Mouse (Mus musculus): ENCODE data around the gene Miox. TPM values are rescaled to one million over a fixed set of nuclear protein-coding genes. Genes with fewer than 3 reads are reported as not detected.

Miox gene
- total and polyA plus RNA-seq, 3 experiments: not detected

DNA sequence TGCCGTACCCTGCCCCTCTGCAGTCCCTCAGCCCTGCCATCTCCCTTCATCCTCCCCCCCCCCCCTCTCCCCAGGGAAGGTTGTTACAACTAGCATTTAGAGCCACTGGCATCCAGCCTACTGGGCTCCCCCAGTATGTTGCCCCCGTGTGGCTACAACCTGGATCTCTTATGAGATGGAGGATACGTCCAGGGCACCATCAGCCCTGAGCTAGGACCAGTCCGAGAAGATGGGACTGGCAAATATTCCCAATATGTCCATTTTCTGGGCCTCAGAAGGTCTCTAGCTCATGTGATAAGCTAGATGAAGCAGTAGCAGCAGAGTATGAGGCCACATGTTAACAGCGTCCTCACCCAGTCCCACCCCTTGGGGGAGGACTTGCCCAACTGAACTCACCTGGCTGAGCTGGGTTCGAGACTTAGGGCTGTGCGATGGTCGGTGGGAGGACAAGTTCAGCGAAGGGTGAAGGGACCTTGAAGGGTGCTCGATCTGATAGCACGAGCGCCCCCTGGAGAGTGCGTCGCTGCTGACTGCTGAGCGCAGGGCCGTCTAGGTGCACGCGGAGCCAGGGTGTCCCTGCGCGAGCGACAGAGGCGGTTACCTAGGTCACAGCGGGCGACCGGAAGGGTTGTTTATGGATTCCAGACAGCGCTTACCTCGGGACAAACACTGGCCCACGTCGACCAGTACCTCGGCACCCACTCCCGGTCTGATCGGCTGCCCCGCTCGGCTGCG, 39.0 kb downstream of the Miox start:
- Histone ChIP-seq H3K9ac (ENCODE audit: control insufficient read depth, low read depth, low read length, poor library complexity, severe bottlenecking) (peak overlapping the region; percentile 90), H3K4me1 (ENCODE audit: control insufficient read depth in 1 of 2, insufficient read depth in 2 of 2, low read length in 2 of 2) (0 out of 4 replicates have a peak, but pooled peaks cover 0 to 3% of the 10 kb centered on the region in 2 experiments), H3K4me3 (ENCODE audit: control insufficient read depth in 1 of 2, insufficient read depth in 1 of 2, low read depth in 2 of 2, low read length in 2 of 2) (peak overlapping the region; percentile 63 to 76), H3K27ac (ENCODE audit: control insufficient read depth, low read depth, low read length) (peak overlapping the region; percentile 80), H3K79me2 (ENCODE audit: control insufficient read depth, insufficient read depth, low read length, poor library complexity) (peaks cover 20% of the 10 kb centered on the region), H3K36me3 (ENCODE audit: control insufficient read depth in 1 of 2, insufficient read depth in 2 of 2, low read length in 2 of 2) (peaks cover 3 to 5% of the 10 kb centered on the region in 2 experiments; a peak in 3 of 4 replicates), H3K27me3 (ENCODE audit: control insufficient read depth in 1 of 2, insufficient read depth in 2 of 2, low read length in 2 of 2) (no peaks in the 10 kb centered on the region), H3K9me3 (replicated peaks; ENCODE audit: insufficient read depth, low read length) (no peaks in the 10 kb centered on the region)
- DNase-seq (ENCODE audit: low read depth, low spot score): peak; percentile 93
- TF ChIP-seq MAFK (IDR thresholded peaks at IDR 0.05; ENCODE audit: borderline replicate concordance, low read depth, low read length) (no peak), ZMIZ1 (IDR thresholded peaks at IDR 0.05; ENCODE audit: low read depth, low read length) (peak; percentile 31; the same call in 1 of the 2 replicates), HCFC1 (IDR thresholded peaks at IDR 0.05; ENCODE audit: low read depth, low read length) (0 out of 2 replicates have a peak, but pooled peaks have one; percentile 35), RCOR1 (IDR thresholded peaks at IDR 0.05; ENCODE audit: low read depth, low read length) (no peak), NELFE (IDR thresholded peaks at IDR 0.05; ENCODE audit: low read depth, low read length) (no peak), POLR2AphosphoS5 (IDR thresholded peaks at IDR 0.05; ENCODE audit: borderline replicate concordance, low read depth, low read length) (no peak), POLR2AphosphoS2 (IDR thresholded peaks at IDR 0.05; ENCODE audit: low read length) (peak; percentile 83), CTCF (IDR thresholded peaks at IDR 0.05 in 2 of 3, conservative IDR thresholded peaks at IDR 0.05 in 1 of 3; ENCODE audit: control insufficient read depth in 1 of 3, insufficient read depth in 1 of 3, low read depth in 2 of 3, low read length in 3 of 3, poor library complexity in 1 of 3, severe bottlenecking in 1 of 3) (peak; percentile 52 to 80 (median 71); a peak in 5 of 6 replicates), TCF12 (IDR thresholded peaks at IDR 0.05; ENCODE audit: low read depth, low read length) (no peak), JUND (IDR thresholded peaks at IDR 0.05; ENCODE audit: low read depth, low read length) (no peak), ZNF384 (IDR thresholded peaks at IDR 0.05; ENCODE audit: low read depth, low read length) (no peak), BHLHE40 (IDR thresholded peaks at IDR 0.05; ENCODE audit: borderline replicate concordance, low read depth, low read length) (no peak), CHD1 (IDR thresholded peaks at IDR 0.05; ENCODE audit: low read depth, low read length) (no peak), ZC3H11A (IDR thresholded peaks at IDR 0.05; ENCODE audit: low read depth, low read length) (no peak), USF1 (IDR thresholded peaks at IDR 0.05; ENCODE audit: low read depth, low read length) (no peak), EP300 (IDR thresholded peaks at IDR 0.05; ENCODE audit: low read depth in 1 of 2, low read length in 2 of 2) (no peak), KAT2A (conservative IDR thresholded peaks at IDR 0.05; ENCODE audit: low read depth, low read length) (no peak), MXI1 (IDR thresholded peaks at IDR 0.05; ENCODE audit: low read depth, low read length) (no peak), ZKSCAN1 (IDR thresholded peaks at IDR 0.05; ENCODE audit: low read depth, low read length) (0 out of 2 replicates have a peak, but pooled peaks have one; percentile 6), MAX (IDR thresholded peaks at IDR 0.05; ENCODE audit: low read length) (no peak), GATA1 (IDR thresholded peaks at IDR 0.05; ENCODE audit: low read depth, low read length) (0 out of 2 replicates have a peak, but pooled peaks have one; percentile 6), MYB (IDR thresholded peaks at IDR 0.05; ENCODE audit: low read depth, low read length) (no peak), USF2 (IDR thresholded peaks at IDR 0.05; ENCODE audit: borderline replicate concordance in 1 of 2, insufficient read depth in 1 of 2, low read depth in 1 of 2, low read length in 2 of 2) (no peak), MAZ (IDR thresholded peaks at IDR 0.05; ENCODE audit: low read depth, low read length) (no peak), ETS1 (IDR thresholded peaks at IDR 0.05; ENCODE audit: low read depth, low read length) (no peak), RAD21 (IDR thresholded peaks at IDR 0.05; ENCODE audit: low read depth, low read length) (peak; percentile 25; the same call in 1 of the 2 replicates), POLR2A (IDR thresholded peaks at IDR 0.05; ENCODE audit: control insufficient read depth in 1 of 2, insufficient read depth in 1 of 2, low read depth in 1 of 2, low read length in 2 of 2, poor library complexity in 1 of 2) (no peak), NRF1 (IDR thresholded peaks at IDR 0.05; ENCODE audit: insufficient read depth, low read depth, low read length, poor library complexity, severe bottlenecking) (0 out of 2 replicates have a peak, but pooled peaks have one; percentile 24), TAL1 (IDR thresholded peaks at IDR 0.05; ENCODE audit: low read length) (no peak), SMC3 (IDR thresholded peaks at IDR 0.05; ENCODE audit: low read depth, low read length) (peak; percentile 32), ELF1 (IDR thresholded peaks at IDR 0.05; ENCODE audit: low read depth, low read length) (no peak), TBP (IDR thresholded peaks at IDR 0.05; ENCODE audit: low read depth, low read length) (no peak), GABPA (IDR thresholded peaks at IDR 0.05; ENCODE audit: low read depth, low read length) (no peak), UBTF (IDR thresholded peaks at IDR 0.05; ENCODE audit: borderline replicate concordance, insufficient read depth, low read depth, low read length) (no peak), E2F4 (IDR thresholded peaks at IDR 0.05; ENCODE audit: borderline replicate concordance, low read depth, low read length) (no peak), SIN3A (IDR thresholded peaks at IDR 0.05; ENCODE audit: low read length) (no peak)

Measured in MEL (cell line).